Mouse (Mus musculus): ENCODE data around the gene Mrps15. TPM values are rescaled to one million over a fixed set of nuclear protein-coding genes. Genes with fewer than 3 reads are reported as not detected.

Gene Mrps15
- 140 and 155 TPM in 2 replicates for polyA plus RNA-seq (2014; fragmentation: Nextera tagmentation; extraction: Ambion mirVana)

DNA sequence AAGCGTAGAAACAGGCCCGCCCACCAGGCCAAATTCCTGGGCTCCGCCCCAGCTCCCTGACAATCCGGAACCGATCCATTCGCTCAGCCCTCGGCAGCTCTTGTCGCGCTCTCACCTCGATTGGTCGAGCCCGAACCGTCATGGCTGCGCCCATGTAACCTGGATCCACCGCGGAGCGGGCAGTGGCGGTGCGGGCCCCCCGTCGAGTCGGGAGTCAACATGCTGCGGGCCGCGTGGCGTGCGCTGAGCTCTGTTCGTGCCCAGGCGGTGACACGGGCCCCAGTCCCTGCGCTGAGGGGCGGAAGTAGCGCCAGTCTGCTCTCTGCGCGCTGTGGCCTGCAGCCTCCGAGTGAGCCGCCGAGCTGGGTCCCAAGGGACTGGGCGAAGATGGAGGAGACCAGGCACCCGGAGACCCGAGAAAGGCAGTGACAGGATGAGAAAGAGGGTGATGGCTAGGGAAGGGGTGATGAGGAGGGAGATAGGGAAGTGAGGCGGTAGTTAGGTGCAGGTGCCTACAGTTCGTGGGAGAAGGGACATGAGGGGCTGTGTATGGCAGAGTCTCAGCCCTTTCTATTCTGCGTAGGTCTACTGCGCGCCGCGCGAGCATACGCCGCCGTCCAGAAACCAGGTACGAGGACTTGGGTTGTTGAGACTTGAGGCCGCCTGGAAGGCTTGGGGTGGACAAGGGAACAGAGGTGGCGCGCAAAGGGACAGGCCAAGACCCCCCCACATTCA lies at the start of gene Mrps15:
TSS of gene Mrps15 (plus strand) at position 75 of the 735 bp plus-strand sequence.
- Histone ChIP-seq H3K27me3 (ENCODE audit: control insufficient read depth, insufficient read depth, low read length) (no peaks in the 10 kb centered on the region), H3K4me3 (ENCODE audit: low read depth, low read length) (peak within 1 kb of the TSS; percentile 94), H3K4me2 (peak within 1 kb of the TSS; percentile 89), H3K9ac (ENCODE audit: low read length) (peak within 1 kb of the TSS; percentile 89), H3K9me3 (ENCODE audit: control insufficient read depth, low read length) (no peaks in the 10 kb centered on the region), H3K36me3 (ENCODE audit: control insufficient read depth, insufficient read depth, low read length) (no peaks in the 10 kb centered on the region), H3K27ac (ENCODE audit: low read depth, low read length) (peak within 1 kb of the TSS; percentile 61; the same call in 1 of the 2 replicates), H3K4me1 (ENCODE audit: control insufficient read depth, insufficient read depth, low read length) (peaks cover 10% of the 10 kb centered on the region)
- ATAC-seq (ENCODE audit: low FRiP score) (peak; percentile 94), DNase-seq (ENCODE audit: low spot score, missing footprints) (peak; percentile 97)
- WGBS, result under 1% methylated on average over 56 of the region's 56 CpGs

- WGBS, result 87% methylated on average over 2 of the region's 2 CpGs
- Histone ChIP-seq H3K9ac (ENCODE audit: low read length) (no peak overlapping the region), H3K4me2 (no peak overlapping the region), H3K36me3 (ENCODE audit: control insufficient read depth, insufficient read depth, low read length) (no peaks in the 10 kb centered on the region), H3K9me3 (ENCODE audit: control insufficient read depth, low read length) (peaks cover 5% of the 10 kb centered on the region; the same call in 1 of the 2 replicates), H3K27me3 (ENCODE audit: control insufficient read depth, insufficient read depth, low read length) (no peaks in the 10 kb centered on the region), H3K4me3 (ENCODE audit: low read depth, low read length) (no peak overlapping the region), H3K4me1 (ENCODE audit: control insufficient read depth, insufficient read depth, low read length) (no peaks in the 10 kb centered on the region), H3K27ac (ENCODE audit: low read depth, low read length) (no peak overlapping the region)
- ATAC-seq (ENCODE audit: low FRiP score) (no peak), DNase-seq (ENCODE audit: low spot score, missing footprints) (no peak)
Measured at GRCm38 (mm10) chr4:125997826-125998225, 48.9 kb upstream of the Mrps15 start.

- DNase-seq (ENCODE audit: low spot score, missing footprints) (no peak), ATAC-seq (ENCODE audit: low FRiP score) (no peak)
- Histone ChIP-seq H3K27ac (ENCODE audit: low read depth, low read length) (no peak overlapping the region), H3K4me1 (ENCODE audit: control insufficient read depth, insufficient read depth, low read length) (no peaks in the 10 kb centered on the region), H3K36me3 (ENCODE audit: control insufficient read depth, insufficient read depth, low read length) (no peaks in the 10 kb centered on the region), H3K9ac (ENCODE audit: low read length) (no peak overlapping the region), H3K9me3 (ENCODE audit: control insufficient read depth, low read length) (peaks cover 5% of the 10 kb centered on the region; the same call in 1 of the 2 replicates), H3K4me2 (no peak overlapping the region), H3K4me3 (ENCODE audit: low read depth, low read length) (no peak overlapping the region), H3K27me3 (ENCODE audit: control insufficient read depth, insufficient read depth, low read length) (no peaks in the 10 kb centered on the region)
- WGBS, result 88% methylated on average over 12 of the region's 12 CpGs
Measured at GRCm38 (mm10) chr4:126001311-126002199, 45.2 kb upstream of the Mrps15 start.

DNA sequence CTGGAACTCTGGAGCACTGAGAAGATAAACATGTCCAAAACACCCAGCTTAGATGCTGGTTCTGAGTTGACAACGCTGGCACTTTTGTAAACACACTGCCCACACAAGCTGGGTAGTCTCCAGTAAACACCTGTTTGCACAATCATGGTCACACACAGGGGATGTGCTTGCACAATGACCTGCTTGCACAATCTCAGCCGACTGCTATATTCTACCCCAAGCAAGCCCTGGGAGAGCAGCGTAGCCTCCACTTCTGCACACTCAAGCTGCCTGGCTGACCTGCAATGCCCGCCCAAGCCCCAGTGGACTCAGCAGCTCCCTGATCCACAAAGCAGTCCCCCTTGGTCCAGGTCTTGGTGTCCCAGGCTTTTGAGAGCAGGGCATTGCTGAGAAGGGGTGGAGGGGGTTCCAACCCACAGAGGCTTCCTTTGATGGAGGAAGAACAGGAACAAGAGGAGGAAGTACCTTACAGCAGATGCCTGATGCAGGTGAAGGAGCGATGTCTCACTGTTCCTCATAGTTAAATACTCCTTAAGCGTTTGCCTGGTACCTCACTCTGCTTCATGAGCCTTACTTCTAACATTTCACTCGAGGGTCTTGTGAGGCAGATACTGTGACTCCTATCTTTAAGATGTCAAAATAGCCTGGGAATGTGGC lies 28.9 kb upstream of the Mrps15 start:
- H3K4me1 ChIP-seq (ENCODE audit: control insufficient read depth, insufficient read depth, low read length), result no peaks in the 10 kb centered on the region
- ATAC-seq (ENCODE audit: low FRiP score) (no peak), DNase-seq (ENCODE audit: low spot score, missing footprints) (no peak)
- no peaks in the 10 kb centered on the region for H3K9me3 ChIP-seq (ENCODE audit: control insufficient read depth, low read length)
- no peak overlapping the region for H3K4me3 ChIP-seq (ENCODE audit: low read depth, low read length)
- no peak overlapping the region for H3K27ac ChIP-seq (ENCODE audit: low read depth, low read length)
- no peak overlapping the region for H3K9ac ChIP-seq (ENCODE audit: low read length)
- no peak overlapping the region for H3K4me2 ChIP-seq
- 77% methylated on average over 7 of the region's 7 CpGs for WGBS
- H3K27me3 ChIP-seq (ENCODE audit: control insufficient read depth, insufficient read depth, low read length), result no peaks in the 10 kb centered on the region
- H3K36me3 ChIP-seq (ENCODE audit: control insufficient read depth, insufficient read depth, low read length), result no peaks in the 10 kb centered on the region

GRCm38 (mm10) chr4:126018966-126019538 lies 27.7 kb upstream of the Mrps15 start:
- ATAC-seq (ENCODE audit: low FRiP score), result no peak
- Histone ChIP-seq H3K4me2 (no peak overlapping the region), H3K4me3 (ENCODE audit: low read depth, low read length) (no peak overlapping the region), H3K36me3 (ENCODE audit: control insufficient read depth, insufficient read depth, low read length) (no peaks in the 10 kb centered on the region), H3K4me1 (ENCODE audit: control insufficient read depth, insufficient read depth, low read length) (no peaks in the 10 kb centered on the region), H3K27ac (ENCODE audit: low read depth, low read length) (no peak overlapping the region), H3K9ac (ENCODE audit: low read length) (no peak overlapping the region), H3K9me3 (ENCODE audit: control insufficient read depth, low read length) (no peaks in the 10 kb centered on the region), H3K27me3 (ENCODE audit: control insufficient read depth, insufficient read depth, low read length) (no peaks in the 10 kb centered on the region)
- DNase-seq (ENCODE audit: low spot score, missing footprints), result no peak
- WGBS, result 80% methylated on average over 11 of the region's 11 CpGs

- no peaks in the 10 kb centered on the region for H3K27me3 ChIP-seq (ENCODE audit: control insufficient read depth, insufficient read depth, low read length)
- H3K4me3 ChIP-seq (ENCODE audit: low read depth, low read length), result no peak within 1 kb of the TSS
- H3K9ac ChIP-seq (ENCODE audit: low read length), result no peak within 1 kb of the TSS
- H3K27ac ChIP-seq (ENCODE audit: low read depth, low read length), result no peak within 1 kb of the TSS
- no peaks in the 10 kb centered on the region for H3K4me1 ChIP-seq (ENCODE audit: control insufficient read depth, insufficient read depth, low read length)
- H3K4me2 ChIP-seq, result no peak within 1 kb of the TSS
- no peaks in the 10 kb centered on the region for H3K9me3 ChIP-seq (ENCODE audit: control insufficient read depth, low read length)
- DNase-seq (ENCODE audit: low spot score, missing footprints) (no peak), ATAC-seq (ENCODE audit: low FRiP score) (no peak)
- no peaks in the 10 kb centered on the region for H3K36me3 ChIP-seq (ENCODE audit: control insufficient read depth, insufficient read depth, low read length)
- WGBS, result 57% methylated on average over 16 of the region's 16 CpGs
Measured at GRCm38 (mm10) chr4:126024303-126024900, 22.3 kb upstream of the Mrps15 start, which contains the start of gene Csf3r. Csf3r (plus strand) TSS chr4:126024550.

GRCm38 (mm10) chr4:126025801-126026200 lies 20.9 kb upstream of the Mrps15 start:
- Histone ChIP-seq H3K9ac (ENCODE audit: low read length) (no peak overlapping the region), H3K4me3 (ENCODE audit: low read depth, low read length) (no peak overlapping the region), H3K27ac (ENCODE audit: low read depth, low read length) (no peak overlapping the region), H3K4me2 (no peak overlapping the region), H3K4me1 (ENCODE audit: control insufficient read depth, insufficient read depth, low read length) (no peaks in the 10 kb centered on the region), H3K27me3 (ENCODE audit: control insufficient read depth, insufficient read depth, low read length) (no peaks in the 10 kb centered on the region), H3K36me3 (ENCODE audit: control insufficient read depth, insufficient read depth, low read length) (no peaks in the 10 kb centered on the region), H3K9me3 (ENCODE audit: control insufficient read depth, low read length) (no peaks in the 10 kb centered on the region)
- ATAC-seq (ENCODE audit: low FRiP score) (no peak), DNase-seq (ENCODE audit: low spot score, missing footprints) (no peak)
- WGBS, result 89% methylated on average over 5 of the region's 5 CpGs

- WGBS, result 82% methylated on average over 3 of the region's 3 CpGs
- Histone ChIP-seq H3K36me3 (ENCODE audit: control insufficient read depth, insufficient read depth, low read length) (no peaks in the 10 kb centered on the region), H3K4me2 (no peak overlapping the region), H3K9me3 (ENCODE audit: control insufficient read depth, low read length) (no peaks in the 10 kb centered on the region), H3K27ac (ENCODE audit: low read depth, low read length) (no peak overlapping the region), H3K4me1 (ENCODE audit: control insufficient read depth, insufficient read depth, low read length) (no peaks in the 10 kb centered on the region), H3K4me3 (ENCODE audit: low read depth, low read length) (no peak overlapping the region), H3K27me3 (ENCODE audit: control insufficient read depth, insufficient read depth, low read length) (no peaks in the 10 kb centered on the region), H3K9ac (ENCODE audit: low read length) (no peak overlapping the region)
- no peak for ATAC-seq (ENCODE audit: low FRiP score)
- no peak for DNase-seq (ENCODE audit: low spot score, missing footprints)
Measured at GRCm38 (mm10) chr4:126027980-126028379, 18.7 kb upstream of the Mrps15 start.

Measured in midbrain, embryonic 11.5 days (tissue).